Mouse (Mus musculus): ENCODE data around the gene Bpgm.

The Bpgm gene

DNA sequence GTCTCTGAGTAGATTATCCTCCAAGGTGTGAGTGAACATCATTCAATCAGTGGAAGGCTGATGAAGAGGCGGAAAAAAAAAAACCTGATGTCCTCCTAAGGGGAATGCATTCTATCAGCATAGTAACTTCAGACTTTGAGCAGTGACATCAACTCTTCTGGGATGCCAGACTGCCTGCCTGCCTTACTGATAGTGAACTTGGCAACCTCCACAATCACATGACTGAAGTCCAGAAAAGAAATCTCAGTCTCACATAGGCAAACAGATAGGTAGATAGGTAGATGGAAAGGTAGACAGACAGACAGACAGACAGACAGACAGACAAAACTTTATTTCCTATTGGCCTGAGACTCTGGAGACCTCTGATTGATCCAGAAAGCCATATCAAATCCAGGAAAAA lies 57.0 kb downstream of the Bpgm start:
- no peak for DNase-seq

DNA sequence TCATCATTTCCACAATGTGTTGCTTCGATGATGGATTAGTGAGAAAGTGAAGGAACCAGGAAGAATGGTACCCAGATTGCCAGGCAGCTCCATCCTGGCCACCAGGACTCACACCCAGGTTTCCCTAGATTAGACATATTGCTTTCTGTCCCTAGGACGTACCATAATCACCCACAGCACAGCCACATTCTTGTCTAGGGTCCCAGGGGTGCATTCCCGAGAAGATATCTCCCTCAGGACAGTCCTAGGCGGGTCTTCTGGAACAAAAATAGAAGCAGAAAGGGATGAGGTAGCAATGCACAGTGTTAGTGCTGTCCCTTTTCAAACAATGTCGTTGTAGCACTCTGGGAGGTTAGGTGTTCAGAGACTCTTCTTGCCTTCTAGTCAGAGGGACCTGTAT lies 57.9 kb downstream of the Bpgm start:
- DNase-seq: no peak

DNA sequence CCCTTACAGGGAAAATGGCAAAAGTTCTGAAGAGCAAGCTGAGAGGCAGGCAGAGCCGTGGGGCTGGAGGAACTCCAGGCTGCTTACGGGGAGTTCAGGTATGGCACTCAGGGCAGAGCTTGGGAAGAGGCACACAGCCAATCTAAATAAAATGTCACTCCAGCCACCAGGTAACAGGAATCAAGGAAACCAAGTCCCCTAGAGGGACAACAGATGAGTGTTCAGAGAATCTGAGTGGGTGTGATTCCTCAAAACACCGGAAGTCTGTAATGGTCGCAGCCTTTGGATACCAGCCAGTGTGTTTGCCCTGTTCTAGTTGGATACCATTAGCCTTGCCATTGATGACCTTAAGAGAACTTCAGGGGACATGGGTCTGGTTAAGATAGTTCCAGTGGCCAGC lies 66.9 kb downstream of the Bpgm start:
- no peak for DNase-seq

DNA sequence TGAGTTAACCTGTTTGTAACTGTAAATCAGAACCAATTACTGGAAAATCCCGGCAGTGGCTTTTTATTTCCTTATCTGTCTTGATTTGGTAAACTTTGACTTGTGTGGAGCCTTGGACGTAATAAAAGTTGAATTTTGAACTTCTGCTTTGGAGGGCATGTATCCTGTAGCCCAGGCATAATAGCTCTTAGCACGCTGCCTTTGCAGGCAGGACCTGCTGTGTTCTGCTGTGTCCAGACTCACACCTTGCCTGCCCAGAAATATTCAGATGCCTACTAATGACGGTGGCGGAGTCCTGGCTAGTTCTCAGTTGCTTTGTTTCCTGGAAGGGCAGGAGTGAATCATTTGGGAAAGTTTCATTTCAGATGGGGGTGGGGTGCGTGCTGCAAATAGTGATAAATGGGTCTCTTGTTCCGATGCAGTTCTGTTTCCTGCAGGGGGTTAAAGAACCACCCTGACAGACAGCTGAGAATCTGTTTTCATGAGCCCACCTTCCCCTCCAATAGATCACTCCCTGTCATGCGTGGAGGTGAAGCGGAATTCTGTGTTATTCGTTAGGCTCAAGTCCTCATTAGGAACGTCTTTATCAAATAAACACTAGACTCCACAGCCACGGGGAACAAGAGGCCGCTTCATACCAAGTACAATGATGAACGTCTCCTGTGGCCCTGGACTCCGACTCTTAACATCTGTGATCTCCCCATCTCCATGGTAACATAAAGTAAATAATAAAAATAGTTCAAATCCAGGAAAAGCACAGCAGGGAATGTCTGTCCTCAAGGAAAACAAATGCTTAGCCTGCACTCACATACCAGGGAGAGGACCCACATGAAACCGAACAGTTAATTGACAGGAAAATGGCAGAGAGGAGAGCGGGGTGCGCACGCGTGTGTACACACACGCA lies 67.5 kb downstream of the Bpgm start:
- DNase-seq: peak; percentile 34

DNA sequence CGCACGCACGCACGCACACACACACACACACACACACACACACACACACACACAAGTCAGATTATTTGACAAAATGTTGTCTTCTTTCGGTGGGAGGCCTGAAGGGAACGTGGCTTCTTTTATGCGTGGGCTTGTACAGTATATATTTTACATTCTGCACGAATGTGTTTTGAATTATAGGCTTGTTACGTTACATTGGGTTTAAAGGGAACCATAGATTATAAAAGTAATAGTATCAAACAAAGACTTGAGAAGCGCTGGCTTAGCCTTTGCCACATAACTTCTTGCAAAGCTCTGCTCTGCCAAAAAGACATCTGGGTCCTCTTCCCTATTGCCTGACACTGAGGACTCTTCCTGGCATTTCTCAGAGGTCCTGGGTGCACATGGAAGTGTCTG lies 68.2 kb downstream of the Bpgm start:
- DNase-seq: no peak

DNA sequence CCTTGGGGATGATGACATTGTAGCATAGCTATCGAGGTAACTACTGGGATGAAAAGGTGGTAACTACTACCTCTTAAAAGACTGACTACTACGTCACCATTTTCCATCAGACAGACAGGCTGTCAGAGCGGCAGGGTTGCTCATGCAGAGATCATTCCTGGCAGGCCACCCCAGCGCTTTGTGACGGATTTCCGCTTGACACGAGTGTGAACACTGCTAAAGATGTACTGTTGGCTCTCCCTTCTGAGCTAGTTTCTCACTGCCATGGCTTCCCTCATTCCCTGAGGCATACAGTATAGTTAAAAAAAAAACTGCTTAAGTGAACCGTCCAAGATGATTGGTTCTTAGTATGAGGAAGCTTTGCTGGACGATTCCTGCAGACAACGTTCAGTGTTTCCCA lies 69.3 kb downstream of the Bpgm start:
- DNase-seq: no peak

DNA sequence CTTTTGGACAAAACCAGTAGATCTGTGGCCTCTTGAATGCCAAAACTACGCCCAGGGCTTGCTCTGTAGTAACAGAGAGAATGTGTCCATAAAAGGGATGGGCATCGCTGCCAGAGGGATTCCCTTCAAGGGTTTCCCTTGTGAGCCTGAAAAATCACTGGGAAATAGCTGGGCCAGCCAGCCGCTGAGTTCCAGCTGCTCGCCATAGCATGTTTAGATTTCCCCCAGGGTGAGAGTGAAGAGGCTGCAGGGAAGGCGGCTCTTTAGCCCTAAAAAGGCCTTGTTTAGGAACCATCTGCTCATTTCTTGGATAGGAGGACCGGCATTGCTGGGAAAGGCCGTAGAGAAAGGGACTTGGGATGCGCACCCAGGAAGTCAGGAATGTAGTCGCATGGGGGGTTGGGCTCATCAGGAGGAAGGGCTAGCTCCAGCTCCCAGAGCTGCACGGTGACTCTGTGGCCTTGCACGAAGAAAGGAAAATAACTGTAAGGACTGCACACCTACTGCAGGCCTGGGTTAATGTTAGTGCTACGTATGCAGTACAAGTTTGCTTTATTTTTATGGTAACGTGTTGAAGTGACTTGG lies 72.5 kb downstream of the Bpgm start:
- DNase-seq: no peak

DNA sequence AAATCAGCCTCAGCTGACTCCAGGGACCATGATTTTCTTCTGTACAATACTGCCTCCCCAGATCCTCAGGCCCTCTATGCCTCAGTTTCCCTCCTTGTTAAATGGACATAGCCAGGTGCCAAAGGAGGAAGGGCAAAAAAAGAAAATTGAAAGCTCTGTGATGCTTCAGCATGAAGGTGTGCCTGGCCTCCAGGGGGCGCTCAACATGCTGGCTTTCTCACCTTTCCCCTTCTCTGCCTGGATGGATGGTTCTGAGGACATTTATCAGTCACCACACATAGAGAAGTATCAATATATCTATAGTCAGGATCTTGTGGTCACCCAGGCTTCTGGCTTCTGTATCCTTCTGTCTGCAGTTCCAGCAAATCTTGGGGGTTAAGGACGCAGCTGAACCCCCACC lies 73.0 kb downstream of the Bpgm start:
- DNase-seq: peak; percentile 59

DNA sequence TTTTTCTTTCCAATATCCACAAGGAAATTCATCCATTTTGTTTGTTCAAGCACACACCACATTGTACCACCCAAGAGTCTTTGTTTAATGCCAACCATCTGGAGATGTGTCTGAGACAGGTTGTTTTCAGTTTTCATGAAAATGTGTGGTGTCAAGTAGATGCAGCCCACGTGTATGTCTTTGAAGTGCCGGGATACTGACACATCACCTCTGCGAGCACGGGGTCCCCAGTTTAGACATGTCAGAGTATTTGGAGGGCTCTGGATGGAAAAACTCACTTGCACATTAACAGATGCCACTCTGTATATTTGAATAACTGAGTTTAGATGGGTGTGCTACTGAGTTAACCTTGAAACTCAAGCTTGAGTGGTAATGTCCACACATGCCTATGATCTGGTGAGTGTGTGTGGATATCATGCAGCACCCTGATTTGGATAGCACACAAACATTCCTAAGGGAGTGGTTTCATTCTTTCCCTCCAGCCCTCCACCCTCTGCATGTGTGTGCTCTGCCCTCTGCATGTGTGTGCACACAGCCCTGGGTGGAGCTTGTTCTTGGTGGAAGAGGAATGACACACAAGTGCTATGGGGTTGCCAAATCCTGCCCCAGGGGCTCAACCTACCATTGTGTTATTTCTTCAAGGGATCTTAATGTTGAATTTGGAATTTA lies 76.6 kb downstream of the Bpgm start:
- DNase-seq: no peak

DNA sequence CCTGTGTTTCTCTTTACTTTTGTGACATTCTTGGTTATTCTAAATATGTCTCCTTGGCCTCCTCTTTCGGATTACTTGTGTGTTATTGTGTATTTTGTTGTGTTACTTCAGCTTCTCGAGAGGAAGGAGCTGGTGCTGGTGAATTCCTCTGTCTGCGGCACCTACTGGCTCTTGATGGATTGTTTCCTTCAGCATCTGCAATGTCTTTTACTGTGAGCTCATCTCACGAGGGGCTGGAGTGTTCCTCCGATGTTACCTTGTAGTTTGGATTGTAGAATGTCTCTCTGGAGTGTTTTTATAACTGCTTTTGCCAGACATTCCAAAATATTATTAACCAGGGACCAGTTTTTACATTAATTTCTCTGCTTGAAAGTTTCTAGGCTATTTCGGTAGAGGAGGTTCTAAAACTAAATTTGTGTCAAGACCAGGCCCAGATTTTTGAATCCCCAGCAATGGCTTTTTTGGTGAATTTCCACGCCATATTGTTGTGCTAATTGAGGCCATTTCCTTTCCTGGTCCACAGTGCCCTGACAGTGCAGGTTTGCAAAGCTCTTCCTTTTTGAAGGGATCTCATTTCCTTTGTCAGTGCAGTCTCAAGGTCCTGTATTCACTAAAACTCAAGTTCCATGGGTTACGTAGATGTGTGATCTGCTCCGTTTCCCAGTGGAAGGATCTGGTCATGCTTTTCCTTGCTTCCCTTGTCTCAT lies 78.4 kb downstream of the Bpgm start:
- DNase-seq: no peak

Measured in kidney, postnatal 14 days (tissue).